Mouse (Mus musculus) urinary bladder, postnatal 10 days (tissue): ENCODE data around the gene Capzb.

Experiments
- DNase-seq: peaks from one replicate; pipeline ENCODE4 v3.0.0; 2022; ENCODE audit warnings: low spot score

The Capzb gene

DNA sequence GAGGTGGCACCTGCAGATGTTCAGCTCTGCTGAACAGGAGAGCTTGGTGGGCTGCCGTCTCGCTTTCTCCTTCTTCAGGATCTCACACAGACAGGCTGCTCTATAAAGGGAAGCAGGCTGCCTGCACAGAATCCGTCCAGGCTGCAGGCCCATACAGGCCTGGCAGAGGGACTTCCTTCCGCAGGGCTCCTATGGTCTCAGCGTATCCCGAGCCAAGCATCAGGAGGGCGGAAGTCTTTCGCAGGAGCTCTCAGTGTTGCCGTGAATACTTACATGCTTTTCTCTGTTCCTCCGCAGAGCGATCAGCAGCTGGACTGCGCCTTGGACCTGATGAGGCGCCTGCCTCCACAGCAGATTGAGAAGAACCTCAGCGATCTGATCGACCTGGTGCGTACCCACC, 45.9 kb downstream of the Capzb start:
- DNase-seq: no peak

DNA sequence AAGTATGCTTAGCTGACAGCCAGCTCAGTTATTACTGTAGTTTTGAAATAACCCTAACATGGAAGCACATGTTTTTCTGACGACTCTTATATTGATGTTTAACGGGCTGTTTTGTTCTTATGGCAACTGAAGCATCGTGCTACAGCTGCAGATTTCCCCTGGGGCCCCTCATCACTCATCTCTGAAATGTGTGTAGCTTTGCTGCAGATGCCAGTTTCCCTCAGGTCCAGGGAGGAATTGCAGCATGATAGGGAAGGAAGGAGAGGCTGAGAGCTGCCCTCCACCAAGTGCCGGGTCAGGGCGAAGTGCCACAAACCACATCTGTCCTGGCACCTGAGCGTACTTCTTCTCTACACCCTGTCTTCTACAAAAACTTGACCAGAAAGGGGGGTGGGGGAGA, 47.6 kb downstream of the Capzb start:
- no peak for DNase-seq

DNA sequence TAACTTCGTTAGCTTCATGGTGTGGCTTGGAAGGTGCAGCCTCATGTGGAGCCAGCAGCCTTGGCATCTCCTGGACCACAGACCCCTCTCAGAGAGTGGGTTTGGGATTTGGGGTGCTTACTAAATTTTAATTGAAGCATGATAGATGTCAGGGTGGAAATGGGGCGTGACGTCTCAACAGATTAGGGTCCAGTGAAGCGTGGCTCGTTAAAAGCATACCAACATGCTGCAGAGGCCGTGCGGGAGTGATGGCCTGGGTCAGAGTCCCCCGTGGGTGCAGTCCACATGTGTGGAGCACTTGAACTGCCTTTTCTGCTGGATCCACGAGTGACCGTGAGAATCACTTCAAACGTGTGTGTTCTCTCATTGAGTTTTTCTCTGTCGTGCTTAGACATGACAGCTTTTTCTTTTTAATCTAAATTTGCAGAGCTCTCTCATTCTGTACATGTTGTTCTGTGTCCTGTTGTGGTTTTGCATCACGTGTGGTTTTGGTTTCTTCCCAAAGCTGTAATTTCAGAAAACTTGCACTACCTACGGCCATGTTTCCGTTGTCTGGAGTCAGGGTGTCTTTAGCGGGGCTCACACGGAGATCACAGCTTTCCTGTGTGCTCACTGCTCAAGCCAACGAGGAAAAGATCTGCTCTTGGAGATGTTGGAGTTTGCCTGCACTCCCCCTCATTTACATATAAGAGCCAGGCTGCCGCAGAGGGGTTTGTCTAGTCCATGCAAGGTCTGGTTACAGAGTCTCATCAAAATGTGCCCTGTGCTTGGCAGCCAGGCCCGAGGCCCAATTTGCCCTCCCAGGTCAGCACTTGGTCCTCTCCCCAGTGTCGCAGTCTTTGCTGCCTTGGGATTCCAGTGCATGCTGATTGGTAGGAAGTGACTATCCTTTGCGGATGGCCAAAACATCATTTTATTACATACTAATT, 49.2 kb downstream of the Capzb start:
- DNase-seq: no peak

GRCm38 (mm10) chr4:139242607-139242955, 49.9 kb downstream of the Capzb start:
- DNase-seq: no peak

DNA sequence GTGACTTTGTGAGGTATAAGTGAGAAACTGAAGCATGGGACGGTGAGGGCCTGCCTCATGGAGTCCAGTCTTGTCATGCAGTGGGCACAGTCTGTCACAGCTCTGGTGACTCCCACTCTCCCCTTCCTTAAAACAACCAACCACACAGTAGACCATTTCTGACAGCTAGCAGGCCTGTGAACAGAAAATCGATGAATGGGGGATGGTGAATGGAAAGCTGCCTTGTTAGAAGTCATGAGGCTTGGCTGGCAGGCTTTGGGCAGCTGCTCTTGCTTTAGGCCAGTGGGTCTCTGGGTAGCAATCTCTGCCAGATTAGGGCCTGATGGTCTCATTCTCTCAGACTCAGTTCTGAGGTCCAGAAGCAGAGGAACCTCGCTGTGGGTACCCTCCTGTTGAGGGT, 51.5 kb downstream of the Capzb start:
- no peak for DNase-seq

DNA sequence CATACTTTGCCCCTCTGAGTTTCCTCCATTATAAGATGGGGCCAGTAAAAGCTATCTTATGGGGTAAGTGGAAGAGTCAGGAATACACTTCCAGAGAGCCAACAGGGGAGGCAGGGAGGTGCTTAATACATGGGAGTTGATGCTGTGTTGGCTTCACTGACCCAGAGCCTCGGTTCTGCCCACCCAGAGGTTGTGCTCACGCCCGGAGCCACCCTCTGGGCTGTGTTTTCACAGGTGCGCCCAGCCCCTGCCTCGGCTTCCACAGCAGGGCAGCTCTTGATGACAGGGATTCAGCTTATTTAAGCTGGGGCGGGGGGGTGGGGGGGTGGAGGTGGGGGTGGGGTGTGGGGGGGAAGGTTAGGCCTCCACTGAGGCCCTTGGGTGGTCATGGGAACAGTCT, 52.1 kb downstream of the Capzb start:
- no peak for DNase-seq

DNA sequence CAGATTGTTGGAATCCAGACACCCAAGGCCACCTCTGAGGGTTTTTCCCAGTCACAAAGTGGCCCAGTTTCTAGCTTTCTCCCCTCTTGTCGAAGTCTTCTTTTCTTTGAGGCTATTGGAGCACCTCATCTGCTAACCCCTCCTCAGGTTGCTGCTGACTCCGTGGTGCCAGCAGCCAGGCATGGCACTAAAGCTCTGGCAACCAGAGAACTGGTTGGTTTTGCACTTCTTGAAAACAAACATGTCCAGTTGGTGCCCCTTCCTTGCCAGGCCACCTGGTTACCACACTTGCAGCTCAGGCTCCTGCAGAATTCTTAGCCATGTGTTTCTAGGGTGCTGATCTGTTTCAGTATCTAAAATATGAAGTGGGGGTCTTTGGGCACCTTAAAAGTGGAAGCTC, 52.8 kb downstream of the Capzb start:
- no peak for DNase-seq

GRCm38 (mm10) chr4:139246130-139246877, 53.6 kb downstream of the Capzb start:
- DNase-seq: no peak

- no peak for DNase-seq
These were observed 55.3 kb downstream of the Capzb start for GRCm38 (mm10) chr4:139247966-139248365.

- no peak for DNase-seq
These were observed 56.0 kb downstream of the Capzb start for GRCm38 (mm10) chr4:139248736-139249135.

DNA sequence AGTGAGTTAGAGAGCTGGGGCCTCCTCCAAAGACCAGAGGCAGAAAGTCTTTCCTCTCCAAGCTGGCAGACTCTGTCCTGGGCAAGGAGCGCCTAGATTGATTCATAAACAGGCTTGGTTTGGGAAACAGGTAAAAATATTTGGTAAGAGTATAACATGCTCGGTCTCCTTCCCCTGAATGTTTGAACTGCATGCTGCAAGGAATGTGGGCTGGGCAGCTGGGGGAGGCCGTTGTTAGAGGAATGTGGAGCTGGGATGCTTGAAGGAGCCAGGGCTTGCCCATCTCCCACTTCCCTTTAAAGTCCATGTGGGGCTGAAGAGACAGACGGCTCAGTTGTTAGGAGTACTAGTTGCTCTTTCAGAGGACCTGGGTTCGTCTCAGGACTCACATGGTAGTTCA, 57.3 kb downstream of the Capzb start:
- no peak for DNase-seq

GRCm38 (mm10) chr4:139250886-139251285, 58.2 kb downstream of the Capzb start:
- DNase-seq: no peak

DNA sequence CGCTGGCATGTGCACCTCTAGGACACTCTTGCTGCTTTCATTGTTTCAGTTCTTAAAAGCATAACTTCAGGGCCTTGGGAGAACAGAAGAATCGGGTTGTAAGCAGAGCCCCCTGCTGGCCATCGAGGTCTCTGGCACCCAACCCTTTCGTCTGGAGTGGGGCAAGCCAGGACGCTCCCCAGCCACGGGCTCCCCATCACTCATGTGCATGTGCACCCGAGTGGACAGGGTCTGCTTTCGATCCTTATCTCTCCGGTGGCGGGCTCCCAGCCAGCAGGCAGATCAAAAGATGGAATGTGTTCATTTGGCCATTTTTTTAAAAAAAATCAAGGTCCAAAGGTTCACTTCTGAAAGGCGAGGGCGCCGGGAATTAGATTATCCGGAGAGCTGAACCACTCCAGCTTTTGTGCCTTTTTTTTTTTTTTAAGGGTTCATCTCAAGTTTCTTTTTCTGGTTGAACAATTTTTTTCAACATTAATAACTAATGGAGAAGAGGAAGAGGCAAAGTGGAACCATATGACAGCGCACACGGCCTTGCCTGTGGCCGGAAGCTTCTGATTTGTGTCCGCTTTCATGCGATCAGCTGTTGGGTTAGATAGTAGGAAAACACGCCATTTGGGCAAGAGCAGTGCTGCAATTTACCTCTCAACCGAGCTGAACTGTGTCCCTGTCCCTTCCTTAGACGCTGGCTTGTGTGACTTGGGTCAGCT, 59.5 kb downstream of the Capzb start:
- peak; percentile 28 for DNase-seq

DNA sequence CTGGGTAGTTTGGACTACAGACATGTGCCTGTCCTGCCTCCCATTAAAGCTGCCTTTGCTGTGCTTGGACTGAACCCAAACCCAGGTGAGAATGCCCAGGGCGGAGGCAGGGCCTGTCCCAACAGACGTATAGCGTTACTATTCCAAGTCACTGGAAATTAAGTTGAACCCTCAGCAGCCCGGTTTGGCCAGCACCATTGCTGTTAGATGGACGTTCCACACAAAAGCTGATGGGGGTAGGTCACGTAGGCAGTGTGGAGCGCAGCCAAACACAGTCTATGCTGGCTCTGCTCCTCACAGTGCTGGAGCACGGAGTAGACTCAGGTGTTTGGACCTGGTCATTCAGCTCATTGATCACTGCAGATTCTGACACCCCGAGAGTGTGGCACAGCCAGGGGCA, 60.5 kb downstream of the Capzb start:
- DNase-seq: no peak

DNA sequence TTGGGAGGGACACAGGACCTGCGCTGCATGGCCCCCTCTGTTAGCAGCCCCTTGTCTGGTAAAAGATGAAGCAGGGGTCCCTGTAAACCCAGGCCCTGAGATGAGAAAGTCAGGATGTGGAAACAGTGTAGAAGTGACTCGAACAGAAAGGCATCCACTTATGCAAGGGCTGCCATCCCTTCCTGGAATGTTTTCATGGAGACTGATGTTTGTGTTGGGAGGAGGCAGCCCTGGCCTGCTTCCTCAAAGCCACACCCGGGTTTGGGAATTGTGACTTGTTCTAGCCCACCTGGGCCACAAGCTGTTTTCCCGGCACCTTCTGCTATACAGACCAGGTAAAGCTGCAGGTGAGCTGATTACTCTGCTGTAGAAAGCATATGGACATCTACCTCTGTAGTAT, 63.4 kb downstream of the Capzb start:
- no peak for DNase-seq

GRCm38 (mm10) chr4:139256708-139257107, 64.0 kb downstream of the Capzb start:
- DNase-seq: no peak

DNA sequence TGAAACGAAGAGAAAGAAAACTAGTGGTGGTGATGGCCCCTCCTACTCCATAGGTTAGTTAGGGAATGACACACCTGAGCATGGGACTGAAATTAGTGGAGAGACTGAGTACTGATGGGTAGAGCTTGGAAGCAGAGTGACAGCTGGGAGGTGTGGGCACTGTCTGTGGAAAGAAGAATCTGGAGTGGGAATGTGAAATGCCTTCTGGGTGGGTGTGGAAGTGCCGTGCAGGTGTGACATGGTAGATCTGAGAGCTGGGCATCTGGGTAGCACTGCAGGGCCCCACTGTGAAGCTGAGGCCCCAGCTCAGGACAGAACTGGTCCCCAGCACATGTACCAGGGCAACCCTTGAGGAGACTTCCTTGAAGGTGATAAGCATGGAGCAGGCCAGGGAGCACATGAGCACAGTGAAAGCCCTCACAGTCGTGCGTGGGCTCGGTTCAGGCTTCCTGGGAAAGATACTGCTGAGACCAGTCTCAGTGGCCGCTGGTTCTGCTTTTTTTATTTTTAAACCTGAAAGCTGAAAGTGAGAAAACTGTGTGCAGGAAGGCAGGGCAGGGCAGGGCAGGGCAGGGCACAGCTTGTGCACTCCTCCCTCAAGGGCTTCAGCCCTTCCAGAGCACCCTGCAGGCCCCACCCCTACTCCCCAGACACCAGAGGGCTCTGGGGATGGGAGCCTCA, 66.1 kb downstream of the Capzb start:
- no peak for DNase-seq

- DNase-seq: no peak
These were observed 66.7 kb downstream of the Capzb start for GRCm38 (mm10) chr4:139259302-139259871.

DNA sequence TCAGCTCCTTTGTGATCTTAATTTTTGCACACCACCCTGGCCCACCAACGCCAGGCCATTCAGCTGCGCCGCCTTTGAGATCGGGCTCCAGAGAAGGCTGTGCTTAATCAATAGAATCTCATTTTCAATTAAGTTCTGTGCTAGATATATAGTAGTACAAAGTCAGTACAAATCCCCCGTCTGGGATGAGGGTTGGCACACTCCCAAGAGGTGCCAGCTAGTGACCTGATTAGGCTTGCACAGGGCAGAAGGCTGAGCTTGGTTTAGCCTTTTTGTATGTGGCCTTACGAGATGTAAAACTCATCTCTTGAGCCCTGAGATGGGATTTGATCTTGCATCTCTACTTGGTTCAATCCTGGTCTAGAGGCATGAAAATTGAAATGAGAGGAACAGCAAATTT, 70.3 kb downstream of the Capzb start:
- no peak for DNase-seq

GRCm38 (mm10) chr4:139265783-139266499, 73.2 kb downstream of the Capzb start:
- no peak for DNase-seq

- no peak for DNase-seq
These were observed 73.8 kb downstream of the Capzb start for GRCm38 (mm10) chr4:139266500-139266865.
